Comparison of ENCODE assay signal across 14 mouse cellular contexts in the genomic region with DNA sequence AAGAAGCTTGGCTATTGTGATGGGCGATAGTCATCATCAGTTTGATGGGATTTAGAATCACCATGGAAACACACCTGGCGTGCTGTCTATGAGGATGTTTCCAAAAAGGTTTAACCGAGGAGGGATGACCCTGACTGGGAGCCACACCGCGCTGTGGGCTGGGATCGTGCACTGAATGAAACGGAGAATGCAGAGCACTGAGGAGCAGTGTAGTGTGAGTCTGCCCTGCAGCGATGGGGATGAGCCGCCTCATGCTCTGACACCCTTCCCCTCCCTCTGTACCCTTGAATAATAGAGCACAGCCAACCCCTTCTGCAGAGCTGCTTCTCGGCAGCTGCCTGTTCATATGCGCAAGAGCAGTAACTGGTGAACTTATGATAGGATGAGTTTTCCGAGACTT.
DNase-seq lines count a peak whose midpoint lies in the region; ATAC-seq and TF ChIP-seq lines count a peak whose summit lies in the region.
"Had no signal": no experiment of that assay in that cellular context is flagged by ENCODE, and none has a peak within 500 bp of the region (broad histone marks: within the 10 kb centered on the region; RNA-seq: fewer than 3 reads in every experiment).

No protein-coding gene starts in this region.

- no peak overlapping the region for H3K9ac ChIP-seq in embryonic facial prominence, embryonic 12.5 days
- H3K9ac ChIP-seq in hindbrain, embryonic 12.5 days, result 0 out of 2 replicates have a peak overlapping the region, but pooled peaks have one; percentile 13
- H3K9ac ChIP-seq in midbrain, embryonic 16.5 days (ENCODE audit: low read depth, low read length), result no peak overlapping the region

- H3K27ac ChIP-seq in embryonic facial prominence, embryonic 12.5 days, result no peak overlapping the region
- no peak overlapping the region for H3K27ac ChIP-seq in hindbrain, embryonic 12.5 days
- no peak overlapping the region for H3K27ac ChIP-seq in midbrain, embryonic 16.5 days (ENCODE audit: low read length)
- no peak overlapping the region for H3K27ac ChIP-seq in gastrocnemius, adult 2 months

- no peaks in the 10 kb centered on the region for H3K36me3 ChIP-seq in embryonic facial prominence, embryonic 12.5 days
- no peaks in the 10 kb centered on the region for H3K36me3 ChIP-seq in hindbrain, embryonic 12.5 days
- H3K36me3 ChIP-seq in midbrain, embryonic 16.5 days (ENCODE audit: control insufficient read depth, insufficient read depth, low read length), result no peaks in the 10 kb centered on the region

- no peaks in the 10 kb centered on the region for H3K4me1 ChIP-seq in embryonic facial prominence, embryonic 12.5 days
- peaks cover 16% of the 10 kb centered on the region for H3K4me1 ChIP-seq in hindbrain, embryonic 12.5 days
- peaks cover 17% of the 10 kb centered on the region for H3K4me1 ChIP-seq in midbrain, embryonic 16.5 days (ENCODE audit: control insufficient read depth, insufficient read depth, low read length)

- H3K4me3 ChIP-seq in embryonic facial prominence, embryonic 12.5 days, result no peak overlapping the region
- H3K4me3 ChIP-seq in hindbrain, embryonic 12.5 days, result no peak overlapping the region
- H3K4me3 ChIP-seq in midbrain, embryonic 16.5 days (ENCODE audit: low read depth, low read length), result no peak overlapping the region
- H3K4me3 ChIP-seq in gastrocnemius, adult 2 months, result no peak overlapping the region

- no peak for TF ChIP-seq CTCF in gastrocnemius, adult 2 months (IDR thresholded peaks at IDR 0.05)

- peak; percentile 42 for DNase-seq in brain, adult 2 months (ENCODE audit: low read depth, low spot score)
- DNase-seq in gastrocnemius, adult 2 months, result no peak
- no peak for DNase-seq in kidney, postnatal 10 days
- no peak for DNase-seq in kidney, adult 18-20 months
- DNase-seq: adrenal gland, postnatal 25 days; cerebellum, adult 11 months; kidney, postnatal 14 days; thymus, adult 18-20 months had no signal

- no peaks in the 10 kb centered on the region for H3K27me3 ChIP-seq in embryonic facial prominence, embryonic 12.5 days
- H3K27me3 ChIP-seq in hindbrain, embryonic 12.5 days, result no peaks in the 10 kb centered on the region
- no peaks in the 10 kb centered on the region for H3K27me3 ChIP-seq in midbrain, embryonic 16.5 days (ENCODE audit: control insufficient read depth, insufficient read depth, low read depth, low read length)
- H3K27me3 ChIP-seq: CH12.LX had no signal

- H3K9me3 ChIP-seq in embryonic facial prominence, embryonic 12.5 days, result no peaks in the 10 kb centered on the region
- H3K9me3 ChIP-seq in hindbrain, embryonic 12.5 days (replicated peaks), result no peaks in the 10 kb centered on the region
- no peaks in the 10 kb centered on the region for H3K9me3 ChIP-seq in midbrain, embryonic 16.5 days (replicated peaks; ENCODE audit: control insufficient read depth, low read length, poor library complexity, severe bottlenecking)

- WGBS in embryonic facial prominence, embryonic 12.5 days, result 40% methylated on average over 12 of the region's 12 CpGs
- 16% methylated on average over 12 of the region's 12 CpGs for WGBS in hindbrain, embryonic 12.5 days
- WGBS in midbrain, embryonic 16.5 days, result 10% methylated on average over 12 of the region's 12 CpGs

- ATAC-seq in embryonic facial prominence, embryonic 12.5 days (ENCODE audit: insufficient number of reproducible peaks, insufficient read depth, low FRiP score, low TSS enrichment), result 0 out of 2 replicates have a peak, but pooled peaks have one; percentile 41
- peak; percentile 90 for ATAC-seq in hindbrain, embryonic 12.5 days (ENCODE audit: low FRiP score)
- ATAC-seq in midbrain, embryonic 16.5 days, result peak; percentile 92
- ATAC-seq in megakaryocyte progenitor cell, adult 5-6 weeks (replicated peaks; ENCODE audit: poor library complexity), result no peak

- no peak overlapping the region for H3K4me2 ChIP-seq in embryonic facial prominence, embryonic 12.5 days (replicated peaks)
- H3K4me2 ChIP-seq in hindbrain, embryonic 12.5 days (replicated peaks), result peak overlapping the region; percentile 31
- H3K4me2 ChIP-seq in midbrain, embryonic 16.5 days (ENCODE audit: low read length), result peak overlapping the region; percentile 39
- H3K4me2 ChIP-seq: heart, embryonic 11.5 days had no signal

- intact Hi-C loops in gastrocnemius, adult 2 months (cut with DNase I), result no loop called here
